Mouse (Mus musculus) gastrocnemius, adult 18-20 months (tissue): ENCODE measurements around the gene Ppp2r2c. TPM values are rescaled to one million over a fixed set of nuclear protein-coding genes. Genes with fewer than 3 reads are reported as not detected.
A peak's percentile ranks its signal among the peaks of the same experiment; 100 is the strongest.

ENCODE experiments used
- DNase-seq: peaks from one replicate; pipeline ENCODE4 v3.0.0; 2021; ENCODE audit warnings: low spot score
- long read RNA-seq, 2 experiments: library from polyadenylated mRNA; stranded (forward); transcript quantifications; one replicate each; pipeline ENCODE4 v2.0.0; 2021
- total RNA-seq, 2 experiments: library from RNA; stranded (reverse); gene quantifications; 2 replicates each; pipeline ENCODE4 v1.2.3; 2021

Ppp2r2c gene
- under 1 TPM; 0.55 to 0.74 TPM for total RNA-seq
- long read RNA-seq, experiment 1: 0 reads
- long read RNA-seq, experiment 2: 0 reads

DNA sequence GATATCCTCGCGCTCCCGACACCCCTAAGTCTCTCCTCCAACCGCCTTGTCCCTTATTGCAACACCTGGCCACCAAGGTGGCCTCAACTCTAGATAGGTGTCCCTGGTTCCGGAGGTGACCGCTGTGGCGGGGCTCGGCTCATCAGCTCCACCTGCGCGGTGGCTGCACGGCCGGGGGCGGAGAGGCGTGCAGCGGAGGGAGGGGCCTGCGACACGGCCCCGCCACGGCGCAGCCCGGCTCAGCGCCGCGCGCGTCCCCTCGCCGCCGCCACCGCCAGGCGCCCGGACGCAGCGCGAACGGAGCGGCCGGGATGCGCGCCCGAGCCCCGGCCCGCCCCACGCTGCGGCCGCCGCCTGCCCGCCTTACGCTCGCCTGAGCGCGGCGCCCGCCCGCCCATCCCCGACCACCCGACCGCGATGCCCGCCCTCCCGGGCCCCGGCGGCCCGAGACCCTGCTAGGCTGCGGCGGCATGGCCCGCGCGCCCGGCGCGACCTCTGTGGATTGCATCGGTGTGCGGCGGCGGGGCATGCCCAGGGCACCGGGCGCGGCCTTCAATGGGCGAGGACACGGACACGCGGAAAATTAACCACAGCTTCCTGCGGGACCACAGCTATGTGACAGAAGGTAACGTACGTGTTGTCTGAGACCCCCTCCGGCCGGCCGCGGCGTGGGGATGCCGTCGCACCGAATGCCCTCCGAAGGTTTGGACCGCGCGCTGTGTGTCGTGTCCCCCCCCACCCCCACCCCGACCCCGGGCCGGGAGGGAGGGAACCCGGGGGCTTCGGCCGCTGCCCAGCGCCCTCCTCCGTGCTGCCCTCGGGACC is at the start of gene Ppp2r2c:
Gene Ppp2r2c, plus strand, starts transcription at position 248 of the 825 bp plus-strand sequence.
- no peak for DNase-seq

DNA sequence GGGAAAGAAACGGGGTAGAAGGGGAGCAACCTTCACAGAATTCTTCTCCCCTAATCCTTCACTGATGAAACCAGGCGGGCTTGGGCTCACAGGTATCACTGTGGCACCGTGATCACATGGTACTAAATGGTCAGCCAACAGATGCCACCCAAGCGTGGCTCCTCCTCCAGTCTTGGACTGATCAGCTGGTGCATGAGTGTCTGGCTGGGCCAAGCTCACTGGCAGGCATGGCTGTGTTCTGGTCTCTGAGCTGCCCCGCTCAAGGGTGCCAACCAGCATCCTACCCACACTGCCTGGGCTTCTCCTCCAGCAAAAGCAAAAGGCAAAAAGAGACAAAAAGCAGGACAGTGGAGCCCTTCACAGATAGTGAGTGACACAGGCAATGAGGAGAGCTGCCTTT is 48.6 kb upstream of the Ppp2r2c start:
- no peak for DNase-seq

DNA sequence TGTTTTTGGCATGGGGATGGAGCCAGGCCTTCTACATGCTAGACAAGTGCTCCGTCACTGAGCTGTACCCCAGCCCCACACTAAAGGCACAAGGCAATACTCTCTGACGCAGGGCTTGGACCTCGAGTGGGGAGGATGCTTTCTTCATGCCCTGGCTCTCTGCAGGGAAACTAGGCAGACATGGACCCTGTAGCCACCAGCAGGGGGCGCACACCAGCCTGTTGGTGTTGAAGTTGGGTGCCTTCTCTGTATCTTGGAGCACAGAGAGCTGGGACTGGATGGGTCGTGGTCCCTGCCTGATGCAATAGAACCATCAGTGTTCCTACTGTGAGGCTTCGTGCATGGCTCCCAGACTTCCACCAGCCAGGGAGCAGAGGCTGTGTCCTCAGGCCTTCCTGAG is 48.2 kb upstream of the Ppp2r2c start:
- no peak for DNase-seq

DNA sequence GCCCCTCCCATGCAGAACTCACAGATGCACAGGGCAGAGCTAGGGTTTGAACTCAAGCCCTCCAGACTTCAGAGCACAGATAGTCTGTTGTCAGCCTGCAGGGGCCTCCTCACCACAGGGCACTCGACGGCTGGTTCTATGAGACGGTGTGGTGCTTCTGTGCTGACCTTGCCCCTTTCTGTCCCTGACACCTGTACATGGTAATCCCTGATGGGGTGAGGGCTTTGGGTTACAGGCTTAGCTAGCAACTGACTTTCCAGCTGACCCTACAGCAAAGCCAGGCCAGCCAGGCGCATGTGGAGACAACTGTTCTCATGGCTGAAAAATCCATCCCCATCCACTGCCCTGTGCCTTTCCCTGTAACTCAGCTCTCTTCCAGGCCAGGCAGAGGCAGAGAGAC is 45.4 kb upstream of the Ppp2r2c start:
- DNase-seq: no peak

DNA sequence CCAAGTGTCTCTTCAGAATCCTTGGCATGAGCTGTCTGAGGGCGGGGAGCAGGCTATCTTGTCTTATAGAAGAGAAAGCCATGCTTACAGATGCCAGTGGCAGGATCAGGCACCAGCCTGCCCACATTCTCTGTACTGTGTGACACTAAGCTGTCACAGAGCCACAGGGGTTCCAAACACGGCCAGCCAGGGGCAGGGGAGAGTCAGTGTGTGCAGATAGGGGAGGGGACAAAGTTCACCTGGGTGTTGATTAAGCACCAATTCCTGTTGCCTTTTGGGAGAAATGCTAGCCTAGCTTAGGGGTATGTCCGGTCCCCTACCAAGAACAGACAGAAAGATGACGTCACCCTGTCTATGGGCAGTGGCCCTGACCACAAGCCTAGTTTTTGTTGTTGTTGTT is 39.2 kb upstream of the Ppp2r2c start:
- DNase-seq: no peak

DNA sequence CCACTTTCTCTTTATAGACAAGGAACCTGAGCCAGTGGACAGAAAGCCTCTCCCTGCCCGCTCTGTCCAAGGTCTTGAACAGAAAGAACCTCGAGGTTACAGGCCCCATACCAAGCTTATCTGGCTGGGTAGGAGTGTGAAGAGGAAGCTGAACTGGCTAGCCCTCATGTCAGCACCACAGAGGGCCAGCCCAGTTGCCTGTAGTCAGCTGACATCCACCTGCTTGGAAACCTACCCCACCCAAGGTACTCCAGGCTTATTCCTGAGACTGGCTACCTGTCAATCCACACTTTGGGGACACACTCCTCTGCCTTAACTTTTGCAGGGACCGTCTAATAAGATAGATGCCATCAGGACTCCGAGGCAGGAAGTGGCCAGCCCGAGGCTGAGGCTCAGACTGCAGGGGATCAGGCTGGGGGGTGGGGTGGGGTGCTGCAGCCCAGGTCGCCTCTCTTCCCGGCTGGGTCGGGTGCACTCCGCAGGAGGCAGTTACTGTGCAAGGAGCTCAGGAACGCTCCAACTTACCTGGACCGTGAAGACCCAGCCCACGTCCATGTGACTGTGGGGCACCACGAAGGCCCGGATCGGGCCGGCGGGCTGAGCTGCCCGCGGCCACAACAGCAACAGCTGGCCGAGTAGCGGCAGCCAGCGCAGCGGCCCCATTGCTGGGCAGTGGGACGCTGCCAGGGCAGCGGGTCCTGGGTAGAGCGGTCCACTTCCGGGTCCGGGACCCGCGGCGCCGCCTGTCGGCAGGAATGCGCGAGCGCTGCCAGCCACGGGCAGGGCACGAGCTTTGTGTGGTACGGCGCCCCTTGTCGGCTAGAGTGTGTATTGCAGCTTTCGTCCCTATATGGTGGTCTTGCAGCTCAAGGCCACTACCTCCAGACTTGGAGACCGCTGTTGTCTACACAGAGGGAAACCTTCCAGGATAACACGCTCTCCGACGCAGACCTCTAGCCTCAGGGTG is 38.1 kb upstream of the Ppp2r2c start, which contains the start of gene Man2b2:
Gene Man2b2, minus strand, starts transcription at position 741 of the 967 bp plus-strand sequence.
- DNase-seq: peak; percentile 91

DNA sequence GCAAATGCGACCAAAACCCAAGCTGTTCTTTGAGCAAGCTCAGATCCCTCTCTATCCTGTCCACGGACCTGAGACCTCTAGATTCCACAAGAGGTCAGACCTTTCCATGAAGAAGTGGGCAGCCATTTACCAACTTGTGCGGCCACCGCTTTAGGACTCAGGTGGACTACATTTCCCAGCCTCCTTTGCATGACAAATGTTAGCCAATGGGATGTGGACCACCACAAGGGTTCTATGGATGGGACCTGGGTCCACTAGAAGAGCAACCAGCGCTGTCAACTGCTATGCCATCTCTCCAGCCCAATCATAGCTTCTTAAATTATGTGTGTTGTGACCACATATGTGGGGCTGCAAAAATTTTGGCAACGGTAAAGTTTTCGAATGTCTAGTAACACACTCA is 37.0 kb upstream of the Ppp2r2c start:
- DNase-seq: no peak

DNA sequence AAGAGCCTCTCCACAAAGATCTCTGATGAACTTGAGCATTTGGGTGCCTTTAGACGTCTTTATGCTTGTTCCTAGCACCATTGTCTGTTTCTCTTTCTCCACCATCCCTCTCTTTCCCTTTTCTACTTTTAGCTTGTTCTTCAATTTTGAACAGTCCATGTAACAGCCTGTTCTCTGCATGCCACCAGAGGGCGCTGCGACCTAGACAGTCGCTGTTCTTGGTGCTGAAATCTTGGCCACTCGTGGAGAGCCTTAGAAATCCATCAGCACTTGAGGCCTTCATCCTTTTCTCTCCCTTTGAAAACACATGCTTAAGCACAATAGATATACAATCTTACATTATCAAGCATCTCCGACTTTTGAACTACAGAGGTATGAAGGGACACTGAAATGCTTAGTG is 32.4 kb upstream of the Ppp2r2c start:
- DNase-seq: peak; percentile 43

DNA sequence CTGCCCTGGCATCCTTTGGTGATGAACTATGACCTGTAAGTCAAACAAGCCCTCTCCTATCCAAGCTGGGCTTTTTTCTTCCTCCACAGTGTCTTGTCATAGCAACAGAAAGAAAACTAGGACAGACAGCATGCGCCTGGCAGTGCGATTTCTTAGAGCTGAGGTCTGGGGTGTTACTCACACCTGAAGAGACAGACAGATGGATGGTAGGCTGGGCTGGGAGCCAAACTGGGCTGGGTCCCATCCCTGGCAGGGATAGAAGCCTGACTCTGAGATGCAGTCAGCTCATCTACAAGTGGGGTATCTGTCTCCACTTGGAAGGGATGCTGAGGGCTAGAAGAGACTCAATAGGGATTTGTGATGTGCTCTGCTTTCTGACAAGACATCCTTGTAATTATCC is 29.3 kb upstream of the Ppp2r2c start:
- DNase-seq: no peak

DNA sequence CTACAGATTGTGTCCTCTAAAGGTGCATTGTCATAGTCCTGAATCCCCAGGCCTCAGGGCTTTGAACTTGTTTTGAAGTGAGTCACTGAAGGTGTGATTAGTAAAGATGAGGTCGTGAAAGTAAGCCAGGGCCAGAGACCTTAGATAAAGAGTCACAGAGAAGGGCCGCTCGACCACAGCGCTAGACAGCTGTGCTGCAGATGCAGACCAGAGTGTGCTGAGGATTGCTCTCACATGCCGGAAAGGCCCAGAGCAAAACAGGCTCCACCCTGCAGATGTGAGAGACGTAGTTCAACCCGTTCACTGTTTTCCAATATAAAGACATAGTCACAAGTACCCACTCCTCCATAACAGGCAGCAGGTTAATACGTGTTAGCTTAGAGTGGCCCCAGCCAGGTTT is 28.7 kb upstream of the Ppp2r2c start:
- no peak for DNase-seq

DNA sequence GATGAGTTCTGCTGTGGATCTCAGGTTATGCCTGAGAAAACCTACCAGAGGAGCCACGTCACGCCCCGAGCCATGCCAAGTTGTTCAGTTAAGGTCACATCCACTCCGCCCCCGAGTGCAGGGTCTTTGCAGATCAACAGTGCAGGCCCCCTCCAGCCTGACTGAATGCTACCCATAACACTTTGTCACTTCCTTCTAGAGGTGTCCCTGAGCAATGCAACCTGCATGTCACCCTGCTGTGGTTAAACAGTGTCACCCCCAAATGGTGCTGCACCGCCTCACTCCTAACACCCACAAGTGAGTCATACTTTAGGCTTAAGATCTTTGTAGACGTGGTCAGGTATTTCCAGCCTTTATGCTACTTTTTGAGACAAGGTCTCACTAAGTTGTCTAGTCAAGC is 28.2 kb upstream of the Ppp2r2c start:
- no peak for DNase-seq

DNA sequence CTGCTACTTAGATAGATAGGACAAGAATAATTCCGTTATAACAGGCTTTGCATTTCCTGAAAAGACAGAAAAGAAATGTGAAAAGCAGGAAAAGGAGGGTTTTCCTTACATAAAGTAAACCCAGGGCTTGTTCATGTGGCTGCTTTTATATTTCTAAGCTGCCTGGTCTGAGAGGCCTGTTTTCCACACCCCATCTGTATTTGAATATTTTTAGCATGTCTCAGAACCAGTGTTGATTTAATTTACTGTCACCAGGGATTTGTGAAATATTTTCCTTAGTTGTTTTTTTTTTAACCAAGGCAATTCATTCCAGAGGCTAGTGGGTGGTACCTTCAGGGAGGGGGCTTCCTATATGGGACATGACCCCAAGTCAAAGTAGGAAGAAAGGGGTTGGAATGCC is 26.6 kb upstream of the Ppp2r2c start:
- DNase-seq: no peak

DNA sequence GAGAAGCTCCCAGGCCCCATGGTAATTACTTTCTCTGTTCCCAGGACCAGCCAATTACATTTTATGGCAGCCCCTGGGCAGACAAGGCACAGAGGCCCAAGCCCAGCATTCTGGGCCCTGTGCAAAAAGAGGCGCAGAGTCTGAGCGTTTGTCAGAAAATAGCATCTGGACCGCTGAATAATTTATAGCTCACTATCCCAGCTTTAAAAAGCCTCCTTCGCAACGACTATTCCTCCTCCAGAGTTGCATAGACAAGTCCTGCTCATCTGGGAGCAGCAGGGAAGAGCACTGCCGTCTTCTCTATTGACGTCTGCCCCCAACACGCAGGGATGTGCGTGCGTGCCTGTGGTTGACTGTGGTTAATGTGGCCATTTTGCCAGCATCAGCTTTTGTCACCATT is 23.8 kb upstream of the Ppp2r2c start:
- DNase-seq: no peak

DNA sequence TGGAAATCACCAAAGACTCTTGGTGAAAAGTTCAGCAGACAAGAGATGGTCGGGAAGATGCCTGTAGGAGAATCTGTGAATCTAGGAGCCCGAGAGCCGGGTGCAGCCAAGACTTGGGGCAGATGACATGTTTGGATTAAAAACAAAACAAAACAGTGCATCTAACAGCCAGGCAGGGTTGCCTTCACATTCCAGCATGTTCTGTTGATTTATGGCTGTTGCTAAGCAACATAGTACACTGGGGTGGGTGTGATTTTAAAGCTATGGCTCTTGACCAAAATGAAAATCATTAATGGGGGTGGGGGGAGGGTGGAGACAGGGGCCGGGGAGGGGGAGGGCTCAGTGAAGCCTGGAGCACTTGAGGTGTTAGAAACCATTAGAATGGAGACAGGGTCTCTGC is 16.7 kb upstream of the Ppp2r2c start:
- no peak for DNase-seq

DNA sequence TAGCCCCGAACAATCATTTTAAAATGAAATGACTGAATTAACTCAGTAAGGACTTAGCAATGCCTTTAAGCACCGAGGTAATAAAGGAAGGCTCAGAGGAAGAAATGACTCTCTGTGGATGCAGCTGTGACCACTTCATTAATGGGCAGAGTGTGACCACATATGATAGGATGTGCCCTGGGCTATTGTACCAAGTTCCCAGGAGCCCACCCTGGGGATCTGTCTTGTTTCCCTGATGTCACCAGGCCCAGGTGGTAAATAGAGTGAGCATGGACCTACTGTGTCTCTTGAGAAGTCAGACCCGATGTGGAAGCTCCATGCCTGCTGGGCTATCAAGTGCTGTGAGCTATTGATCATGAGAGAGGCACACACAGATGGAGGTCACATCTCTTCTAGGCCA is 13.1 kb upstream of the Ppp2r2c start:
- DNase-seq: no peak

DNA sequence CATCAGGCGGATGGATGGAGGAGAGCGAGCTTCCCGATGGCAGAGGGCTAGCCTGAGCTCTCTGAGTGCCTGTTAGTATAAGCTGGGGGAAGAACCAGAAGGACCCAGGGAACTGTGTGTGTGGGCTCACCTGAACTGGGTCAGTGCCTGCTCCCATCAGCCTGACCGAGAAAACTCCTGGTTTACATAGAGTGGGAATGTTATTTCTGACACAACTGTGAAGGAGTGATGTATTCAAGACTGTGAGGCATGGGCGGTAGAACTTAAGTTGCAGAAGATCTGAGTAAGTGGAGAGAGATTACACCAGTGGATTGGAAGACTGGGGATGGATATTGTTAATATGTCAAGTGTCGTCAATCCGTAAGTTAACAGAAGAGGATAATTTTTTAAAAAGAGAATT is 11.8 kb upstream of the Ppp2r2c start:
- no peak for DNase-seq

DNA sequence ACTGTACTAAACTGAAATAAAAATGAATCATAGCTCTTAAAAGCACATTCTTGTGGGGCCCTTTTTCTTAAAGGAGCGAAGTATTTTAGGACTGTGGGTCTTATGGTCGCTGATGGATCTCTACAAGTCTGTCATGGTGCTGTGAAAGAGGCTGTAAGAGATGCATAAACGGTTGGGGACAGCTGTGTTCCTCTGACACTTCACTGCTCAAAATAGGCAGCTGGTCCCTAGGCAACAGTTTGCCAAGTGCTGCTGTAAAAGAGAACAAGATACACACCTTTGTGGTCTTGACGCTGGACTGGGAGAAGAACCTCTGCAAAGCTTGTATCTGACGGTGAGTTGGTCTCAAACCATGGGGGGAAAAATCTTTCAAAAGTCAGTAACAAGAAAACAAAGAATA is 10.8 kb upstream of the Ppp2r2c start:
- DNase-seq: no peak

DNA sequence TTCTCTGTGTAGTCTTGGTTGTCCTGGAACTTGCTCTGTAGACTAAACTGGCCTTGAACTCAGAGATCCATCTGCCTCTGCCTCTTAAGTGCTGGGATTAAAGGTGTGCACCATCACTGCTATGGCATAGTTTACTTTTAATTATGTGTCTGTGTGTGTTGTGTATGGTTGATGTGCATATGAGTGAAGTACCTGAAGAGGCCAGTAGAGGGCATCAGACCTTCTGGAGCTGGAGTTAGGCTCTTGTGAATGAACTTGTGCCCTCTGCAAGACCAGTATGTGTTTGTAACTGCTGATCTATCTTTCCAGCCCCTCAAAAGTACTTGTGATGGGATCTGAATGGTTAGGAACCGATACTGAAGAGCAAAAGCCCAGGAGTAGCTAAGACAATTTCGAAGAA is 7.2 kb upstream of the Ppp2r2c start:
- no peak for DNase-seq

DNA sequence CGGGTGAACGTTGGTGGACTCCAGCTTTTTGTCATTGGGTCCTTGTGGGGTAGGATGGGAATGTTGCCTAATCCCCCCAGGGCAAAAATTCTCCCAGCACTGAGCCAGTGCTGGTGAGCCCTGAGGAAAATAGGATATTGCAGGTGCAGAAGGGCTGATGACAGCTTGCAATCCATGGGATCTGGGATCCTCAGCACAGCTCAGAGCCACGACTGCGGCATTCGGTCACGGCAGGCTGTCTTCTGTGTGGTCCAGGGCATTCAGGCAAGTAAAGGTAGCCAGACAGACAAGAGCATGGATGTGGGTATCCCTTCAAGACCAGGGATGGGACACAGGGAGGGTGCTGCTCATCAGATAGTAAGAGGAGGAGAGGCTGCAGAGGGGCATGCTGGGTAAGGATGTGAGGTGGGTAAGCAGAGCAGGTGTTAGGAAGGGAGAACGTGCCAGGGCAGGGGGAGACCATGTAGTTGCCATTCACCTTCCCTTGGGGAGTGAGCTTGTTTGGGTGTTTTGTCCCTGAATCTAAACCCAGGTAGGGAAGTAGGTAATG is 1.5 kb upstream of the Ppp2r2c start:
- no peak for DNase-seq

DNA sequence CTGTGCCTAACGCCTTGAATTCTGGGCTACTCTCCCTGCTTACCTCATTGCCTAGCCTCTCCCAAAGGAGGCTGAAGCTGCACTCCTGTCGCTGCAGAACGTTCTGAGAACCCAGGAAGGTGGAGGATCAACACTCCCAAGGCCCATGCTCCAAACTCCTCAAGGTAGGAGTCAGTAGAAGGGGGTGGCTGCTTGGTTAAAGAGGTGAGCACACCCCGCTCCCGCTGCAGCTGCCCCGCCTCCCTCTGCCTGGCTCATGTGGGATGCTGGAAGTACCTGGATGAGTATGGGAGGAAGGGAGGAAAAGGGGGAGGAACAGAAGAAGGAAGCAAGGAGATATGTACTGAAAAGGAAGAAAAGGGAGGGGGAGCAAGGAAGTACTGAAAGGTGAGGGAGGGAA is 752 bp upstream of the Ppp2r2c start:
- no peak for DNase-seq

DNA sequence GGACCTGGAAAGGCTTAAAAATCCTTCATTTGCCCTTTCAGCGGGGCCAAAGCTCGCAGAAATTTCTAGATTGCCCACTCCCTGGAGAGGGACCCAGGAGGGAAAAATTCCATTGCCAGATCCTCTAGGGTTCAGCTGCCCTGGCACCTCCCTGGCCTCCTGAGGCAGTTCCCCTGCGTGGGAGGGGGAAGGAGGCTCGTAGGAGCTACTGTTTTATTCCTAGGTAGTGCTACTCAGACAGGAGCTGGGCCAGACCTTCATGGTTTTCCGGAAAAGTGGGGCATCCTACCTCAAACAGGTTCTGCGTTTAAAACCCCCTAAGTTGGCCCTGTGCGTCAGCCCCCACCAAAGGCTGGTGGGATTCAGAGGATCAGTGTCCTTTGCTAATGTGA is 869 bp downstream of the Ppp2r2c start:
- no peak for DNase-seq

DNA sequence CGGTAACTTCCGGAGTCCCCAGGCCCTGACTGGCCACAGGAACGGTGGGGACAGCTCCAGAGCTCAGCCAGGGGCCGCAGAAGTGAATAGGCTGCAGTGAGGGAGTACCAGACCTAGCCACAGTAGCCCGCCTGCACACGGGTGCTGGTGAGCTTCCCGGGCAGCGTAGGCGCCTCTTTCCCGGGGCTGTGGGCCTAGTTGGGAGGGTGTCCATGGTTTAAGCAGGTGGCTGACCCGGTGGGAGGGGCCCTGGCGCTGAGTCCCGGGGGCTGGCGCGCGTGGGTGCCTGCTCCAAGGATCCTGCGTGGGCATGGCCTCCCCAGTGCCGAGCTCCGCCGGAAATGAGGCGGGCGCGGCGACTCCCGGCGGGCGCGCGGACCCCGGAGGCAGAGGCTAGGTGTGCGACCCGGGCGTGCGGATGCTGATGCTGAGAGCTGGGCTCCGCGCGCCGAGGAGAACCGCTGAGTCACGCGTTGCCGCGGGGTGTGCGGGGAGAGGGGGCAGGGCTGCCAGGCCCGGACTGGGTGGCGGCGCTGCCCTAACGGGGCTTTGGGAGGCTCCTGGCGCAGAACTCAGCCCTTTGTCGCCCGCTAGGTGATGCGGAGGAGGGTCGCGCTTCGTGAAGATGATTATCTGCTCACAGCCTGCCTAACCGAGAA is 1.4 kb downstream of the Ppp2r2c start:
- no peak for DNase-seq
